Mouse (Mus musculus) adrenal gland, postnatal 10 days (tissue): ENCODE measurements around the gene Dnajb1. TPM values are rescaled to one million over a fixed set of nuclear protein-coding genes. Genes with fewer than 3 reads are reported as not detected.
"Not testable (repeated sequence)": the region's sequence is repeated elsewhere in the genome, so short reads cannot be mapped to it uniquely, and the experiment has no call there.

Experiments used
- DNase-seq: peaks from one replicate; pipeline ENCODE4 v3.0.0; 2021; ENCODE audit warnings: mixed read lengths
- total RNA-seq, 2 experiments: library from RNA; stranded (reverse); gene quantifications; 2 replicates each; pipeline ENCODE4 v1.2.3; 2021

The Dnajb1 gene
- total RNA-seq, 2 experiments from 2014 or later: 24.7 to 28.8 TPM

DNA sequence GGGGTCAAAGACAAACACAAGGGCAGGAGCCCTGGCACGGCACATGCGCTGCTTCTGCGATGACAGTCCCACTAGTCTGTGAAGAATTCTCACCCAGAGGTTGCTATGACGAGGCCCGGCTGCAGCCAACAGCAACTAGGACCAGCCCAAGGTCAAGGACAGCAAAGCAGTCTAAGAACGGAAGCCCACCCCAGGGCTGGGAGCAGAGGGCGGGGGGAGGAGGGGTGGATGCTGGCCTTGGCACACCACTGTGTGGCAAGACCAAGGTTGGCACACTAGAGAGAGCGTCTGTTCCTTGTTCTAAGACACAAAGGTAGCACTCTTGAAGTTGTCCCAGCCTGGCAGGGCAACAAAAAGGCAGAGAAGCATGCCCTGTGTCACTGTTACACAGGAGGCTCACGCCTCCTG is 30.6 kb upstream of the Dnajb1 start:
- peak; percentile 88 for DNase-seq

DNA sequence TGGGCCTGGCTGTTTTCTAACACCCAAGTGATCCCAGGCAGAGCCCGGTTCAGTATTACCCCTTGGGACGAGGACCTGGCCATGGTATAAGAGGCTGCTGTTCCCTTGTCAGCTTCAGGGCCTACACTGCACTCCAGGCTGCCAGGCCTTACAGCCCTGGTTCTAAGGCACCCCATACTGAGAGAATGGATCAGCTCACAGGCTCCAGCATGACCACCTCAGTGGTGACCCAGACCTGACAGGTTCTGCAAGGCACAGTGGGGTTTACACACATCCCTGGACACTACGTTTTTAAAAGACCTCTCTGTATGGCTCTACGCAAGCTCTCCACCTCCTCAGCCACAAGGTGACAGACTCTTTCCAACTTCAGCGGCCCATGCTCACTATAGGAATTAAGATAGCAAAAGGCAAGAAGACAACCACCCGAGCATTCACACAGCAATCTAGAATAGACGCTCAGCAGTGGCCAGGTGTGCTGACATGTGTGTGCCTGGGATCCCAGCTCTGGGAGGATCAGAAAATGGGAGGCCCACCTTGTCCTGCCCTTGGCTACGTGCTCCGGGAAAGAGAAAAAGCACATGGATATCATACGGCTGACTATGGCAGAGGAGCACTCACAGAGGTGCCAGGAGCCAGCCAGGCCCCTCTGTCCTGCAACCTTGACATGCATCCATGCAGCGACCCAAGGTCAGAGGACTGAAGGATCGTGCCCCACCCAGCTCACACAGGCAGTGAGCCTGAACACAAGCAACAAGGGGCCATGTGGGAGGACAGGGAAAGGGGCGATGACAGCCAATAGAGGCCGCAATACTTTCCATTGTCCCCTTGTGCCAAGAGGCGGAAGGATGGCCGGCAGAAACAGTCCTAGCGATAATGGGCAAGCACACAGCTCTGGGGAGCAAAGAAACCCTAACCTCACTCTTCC is 29.6 kb upstream of the Dnajb1 start:
- peak; percentile 47 for DNase-seq

GRCm38 (mm10) chr8:83579676-83580075 is 28.3 kb upstream of the Dnajb1 start:
- no peak for DNase-seq

DNA sequence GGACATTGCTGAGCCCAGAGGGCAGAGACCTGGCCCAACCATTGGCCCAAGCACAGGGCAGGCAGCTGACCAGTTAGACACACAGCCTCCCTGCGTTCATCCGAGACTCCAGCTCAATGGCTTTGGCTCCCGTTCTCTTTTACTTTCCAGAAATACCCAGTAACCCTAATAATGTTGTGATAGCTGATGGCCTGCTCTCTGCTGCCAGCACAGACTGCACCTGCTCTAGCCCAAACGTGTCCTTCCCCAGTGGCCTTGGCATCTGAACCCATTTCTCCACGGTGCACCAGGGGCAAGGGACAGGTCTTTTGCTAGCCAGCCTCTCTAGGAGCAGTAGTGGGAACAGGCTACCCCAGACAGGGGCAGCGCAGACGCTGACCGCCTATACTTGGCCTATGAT is 27.2 kb upstream of the Dnajb1 start:
- DNase-seq: no peak

- DNase-seq: no peak
Observed at GRCm38 (mm10) chr8:83582226-83582625, 25.8 kb upstream of the Dnajb1 start.

- DNase-seq: no peak
Observed at GRCm38 (mm10) chr8:83583236-83583635, 24.8 kb upstream of the Dnajb1 start.

GRCm38 (mm10) chr8:83584771-83585170 is 23.2 kb upstream of the Dnajb1 start:
- no peak for DNase-seq

GRCm38 (mm10) chr8:83585333-83585732 is 22.7 kb upstream of the Dnajb1 start:
- DNase-seq: no peak

DNA sequence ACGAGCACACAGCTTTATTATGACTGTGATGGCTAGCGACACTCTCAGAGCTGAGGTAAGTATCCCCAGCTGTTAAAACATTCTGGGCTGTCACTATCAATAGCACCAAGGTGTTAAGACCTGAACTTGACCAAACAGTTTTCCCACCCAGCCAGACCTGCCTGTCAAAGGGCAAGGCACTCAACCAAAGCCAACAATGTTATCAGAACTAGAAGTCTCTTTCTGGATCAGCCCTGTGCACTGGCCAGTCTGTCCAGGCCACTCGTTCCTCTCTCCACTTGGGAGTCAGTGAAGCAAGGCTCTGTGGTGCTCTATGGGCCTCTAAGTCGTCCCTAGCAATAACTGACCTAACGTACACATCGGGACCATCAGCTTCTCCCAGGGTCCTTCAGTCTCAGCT is 20.3 kb upstream of the Dnajb1 start:
- no peak for DNase-seq

GRCm38 (mm10) chr8:83588886-83589285 is 19.1 kb upstream of the Dnajb1 start:
- no peak for DNase-seq

GRCm38 (mm10) chr8:83590488-83591023 is 17.4 kb upstream of the Dnajb1 start:
- no peak for DNase-seq

DNA sequence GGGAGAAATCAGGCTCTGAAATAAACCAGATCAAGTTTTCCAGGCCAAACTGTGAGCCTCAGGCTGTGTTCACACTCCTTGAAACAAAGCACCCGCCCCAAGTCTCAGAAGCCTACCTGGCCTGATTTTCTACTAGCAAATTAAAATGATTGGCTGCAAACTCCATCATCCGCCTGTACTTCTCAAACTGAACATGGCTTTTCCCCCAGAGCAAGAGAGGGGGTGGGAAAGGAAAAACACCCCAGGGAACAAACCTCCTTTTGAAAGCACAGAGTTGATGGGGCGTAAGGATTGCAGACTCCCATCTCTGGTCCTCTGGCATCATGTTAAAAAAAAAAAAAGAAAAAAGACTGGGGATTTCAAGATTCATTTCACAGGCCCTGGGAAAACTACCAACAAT is 15.3 kb upstream of the Dnajb1 start:
- DNase-seq: no peak

DNA sequence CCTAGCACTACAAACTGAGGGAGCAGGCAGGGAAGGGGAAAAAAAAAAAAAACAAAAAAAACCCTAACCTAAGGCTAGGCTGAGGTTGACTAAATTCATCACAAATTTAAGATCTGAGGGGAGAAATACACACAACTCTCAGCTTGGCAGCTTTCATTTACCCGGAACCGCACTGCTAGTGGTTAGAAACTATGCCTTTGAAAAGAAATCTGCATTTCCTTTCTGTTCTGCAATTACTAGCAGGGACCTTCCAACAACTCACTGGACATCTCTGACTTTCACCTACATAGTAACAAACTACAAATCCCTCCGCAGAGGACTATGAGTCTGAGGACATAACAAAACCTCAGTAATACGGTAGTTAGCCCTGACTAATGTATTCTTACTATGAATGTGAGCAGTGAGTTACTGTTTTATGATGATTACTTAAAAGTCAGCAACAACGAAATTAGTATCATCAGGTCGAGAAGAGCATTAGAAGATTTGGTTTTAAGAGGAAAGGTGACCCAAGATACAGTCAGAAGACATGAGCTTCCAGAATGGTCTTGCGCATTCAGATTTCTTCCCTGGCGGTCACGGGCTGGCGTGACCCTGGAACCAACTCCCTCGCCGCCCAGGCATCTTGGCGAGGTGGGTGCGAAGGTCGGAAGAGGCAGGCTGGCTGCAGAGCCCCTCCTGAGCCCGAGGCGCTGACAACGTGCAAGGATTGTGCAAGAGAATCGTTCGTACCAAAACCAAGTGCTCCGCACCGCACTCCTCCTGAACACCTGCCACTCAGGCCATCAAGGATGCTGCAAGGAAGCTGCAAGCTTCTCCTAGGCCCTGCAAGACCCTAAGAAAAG is 14.4 kb upstream of the Dnajb1 start:
- DNase-seq: no peak

DNA sequence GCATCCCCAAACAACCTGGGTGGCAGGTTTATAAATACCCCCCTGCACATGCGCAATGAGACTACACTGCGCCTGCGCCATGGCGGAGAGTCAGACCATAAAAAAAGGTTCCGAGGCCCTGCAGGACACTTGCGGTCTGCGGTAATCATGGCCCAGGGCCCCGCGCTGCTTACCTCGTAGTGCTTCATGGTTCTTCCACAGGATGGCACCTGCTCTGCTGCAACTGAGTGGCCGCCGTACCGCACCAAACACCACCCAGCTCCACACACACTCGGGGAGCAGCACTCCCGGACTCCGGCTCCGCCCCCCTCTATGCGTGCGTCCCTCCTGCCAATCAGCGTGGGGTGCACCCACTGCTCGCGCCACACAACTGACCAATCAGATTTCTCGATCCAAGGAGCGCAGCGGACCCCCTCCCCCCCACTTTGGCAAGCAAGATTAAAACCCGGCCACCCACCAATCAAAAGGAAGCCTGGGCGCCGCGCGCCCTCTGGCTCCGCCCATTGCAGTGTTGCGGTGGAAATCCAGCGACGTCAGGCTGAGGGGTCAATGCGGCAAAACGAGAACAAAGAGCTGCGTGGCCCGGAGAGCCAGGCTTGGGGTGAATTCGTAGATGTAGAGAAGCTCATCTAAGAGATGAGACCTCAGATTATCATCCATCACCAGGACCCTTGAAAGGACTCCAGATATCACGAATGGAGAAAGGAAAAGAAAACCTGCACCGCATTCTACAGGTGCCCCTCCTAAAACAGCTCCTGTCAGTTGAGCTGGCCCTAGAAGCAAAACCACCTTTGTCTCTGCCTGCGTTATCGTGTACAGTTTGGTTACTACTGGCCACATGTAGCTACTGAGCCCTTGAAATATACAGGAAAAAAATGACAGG is 13.6 kb upstream of the Dnajb1 start:
- DNase-seq: peak; percentile 98

GRCm38 (mm10) chr8:83595050-83595345 is 13.0 kb upstream of the Dnajb1 start:
- not testable (repeated sequence) for DNase-seq

GRCm38 (mm10) chr8:83596369-83596768 is 11.6 kb upstream of the Dnajb1 start:
- no peak for DNase-seq

- DNase-seq: no peak
Observed at GRCm38 (mm10) chr8:83598146-83598545, 9.8 kb upstream of the Dnajb1 start.

DNA sequence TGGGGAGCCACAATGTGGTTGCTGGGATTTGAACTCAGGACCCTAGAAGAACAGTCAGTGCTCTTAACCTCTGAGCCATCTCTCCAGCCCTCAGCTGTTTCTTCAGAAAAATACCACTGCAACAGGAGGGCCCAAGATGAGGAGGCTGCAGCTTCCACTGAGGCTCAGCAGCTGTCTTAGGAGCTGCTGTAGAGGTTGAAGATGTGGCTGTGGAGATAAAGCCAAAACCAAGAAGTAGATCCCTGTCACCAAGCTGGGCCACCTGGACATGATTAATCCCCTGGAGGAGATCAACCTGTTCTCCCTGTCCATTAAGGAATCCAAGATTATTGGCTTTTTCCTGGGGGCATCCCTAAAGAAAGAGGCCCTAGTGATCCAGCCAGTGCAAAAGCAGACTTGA is 8.2 kb upstream of the Dnajb1 start:
- no peak for DNase-seq

DNA sequence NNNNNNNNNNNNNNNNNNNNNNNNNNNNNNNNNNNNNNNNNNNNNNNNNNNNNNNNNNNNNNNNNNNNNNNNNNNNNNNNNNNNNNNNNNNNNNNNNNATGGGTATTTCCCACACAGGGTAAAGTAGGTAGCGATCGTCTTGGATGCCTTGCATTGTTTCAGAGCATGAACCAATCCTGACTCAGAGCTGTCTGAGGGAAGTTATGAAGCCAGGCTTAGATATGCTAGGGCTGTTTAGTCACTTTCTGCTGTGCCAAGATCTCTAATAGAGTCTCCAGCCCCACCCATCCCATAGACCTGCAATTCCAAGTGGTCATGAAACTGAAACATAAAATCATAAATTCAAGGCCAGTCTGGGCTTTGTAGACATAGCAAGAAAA is 5.4 kb upstream of the Dnajb1 start:
- no peak for DNase-seq

DNA sequence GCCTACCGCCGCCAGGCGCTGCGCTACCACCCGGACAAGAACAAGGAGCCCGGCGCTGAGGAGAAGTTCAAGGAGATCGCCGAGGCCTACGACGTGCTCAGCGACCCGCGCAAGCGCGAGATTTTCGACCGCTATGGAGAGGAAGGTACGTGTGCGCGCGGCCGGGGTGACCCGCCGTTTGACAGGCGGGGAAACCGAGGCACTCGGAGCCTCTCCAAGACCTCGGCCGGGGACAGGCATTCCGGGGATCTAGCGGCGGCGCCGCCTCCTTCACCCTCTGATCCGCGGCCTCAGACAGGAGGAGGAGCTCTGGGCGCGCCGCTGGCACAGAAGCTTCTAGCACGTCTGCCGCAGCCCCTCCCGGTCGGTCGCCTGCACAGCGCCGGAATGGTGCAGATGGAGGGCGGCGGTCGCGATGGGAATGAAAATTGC is 421 bp downstream of the Dnajb1 start:
- DNase-seq: peak; percentile 89

DNA sequence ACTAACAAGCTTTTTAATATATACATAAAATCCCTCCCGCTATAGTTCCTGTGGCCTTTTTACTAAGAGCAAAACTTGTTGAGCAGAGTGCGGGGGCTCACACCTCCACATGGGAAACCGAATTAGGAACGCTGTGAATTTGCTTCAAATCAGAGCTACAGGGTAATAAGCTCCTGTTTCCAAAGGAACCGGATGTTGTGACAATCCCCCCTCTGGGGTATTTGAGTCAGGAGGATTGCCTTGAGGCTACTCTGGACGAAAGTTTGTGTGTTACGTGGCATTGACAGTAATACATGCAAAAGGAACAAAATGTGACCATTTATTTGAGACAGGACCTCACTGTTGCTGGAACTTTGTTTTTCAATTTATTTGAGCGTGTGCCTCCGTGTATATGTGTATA is 1.1 kb downstream of the Dnajb1 start:
- no peak for DNase-seq

DNA sequence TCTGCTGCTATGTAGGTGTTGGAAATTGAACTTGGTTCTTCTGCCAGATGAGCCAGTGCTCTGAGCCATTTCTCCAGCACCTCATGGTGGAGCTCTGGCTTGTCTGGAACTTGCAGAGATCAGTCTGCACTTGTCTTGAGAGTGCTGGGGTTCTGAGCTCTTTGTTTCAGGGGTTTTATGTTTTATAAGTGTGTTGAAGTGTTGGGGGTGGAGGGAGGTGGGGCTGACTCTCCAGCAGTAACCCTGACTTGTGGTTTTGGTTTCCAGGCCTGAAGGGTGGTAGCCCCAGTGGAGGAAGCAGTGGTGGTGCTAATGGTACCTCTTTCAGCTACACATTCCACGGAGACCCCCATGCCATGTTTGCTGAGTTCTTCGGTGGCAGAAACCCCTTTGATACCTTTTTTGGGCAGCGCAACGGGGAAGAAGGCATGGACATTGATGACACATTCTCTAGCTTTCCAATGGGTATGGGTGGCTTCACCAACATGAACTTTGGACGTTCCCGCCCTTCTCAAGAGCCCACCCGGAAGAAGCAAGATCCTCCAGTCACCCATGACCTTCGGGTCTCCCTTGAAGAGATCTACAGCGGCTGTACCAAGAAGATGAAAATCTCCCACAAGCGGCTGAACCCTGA is 1.7 kb downstream of the Dnajb1 start:
- DNase-seq: no peak
